Mouse (Mus musculus) frontal cortex, postnatal 36 days (tissue): Measurements from ENCODE around the gene Gm14325.
A peak's percentile ranks its signal among the peaks of the same experiment; 100 is the strongest.
"Not testable (repeated sequence)": the region's sequence is repeated elsewhere in the genome, so short reads cannot be mapped to it uniquely, and the experiment has no call there.

Experiments used
- DNase-seq, 2 experiments: peaks; one replicate each; pipeline ENCODE4 v3.0.0; 2022; ENCODE audit warnings: low spot score in 2 of 2

Gene Gm14325

GRCm38 (mm10) chr2:177839901-177840663, at the start of gene Gm14325:
Gene Gm14325 (minus strand): TSS chr2:177840336.
- peak; percentile 68 to 84 for DNase-seq

DNA sequence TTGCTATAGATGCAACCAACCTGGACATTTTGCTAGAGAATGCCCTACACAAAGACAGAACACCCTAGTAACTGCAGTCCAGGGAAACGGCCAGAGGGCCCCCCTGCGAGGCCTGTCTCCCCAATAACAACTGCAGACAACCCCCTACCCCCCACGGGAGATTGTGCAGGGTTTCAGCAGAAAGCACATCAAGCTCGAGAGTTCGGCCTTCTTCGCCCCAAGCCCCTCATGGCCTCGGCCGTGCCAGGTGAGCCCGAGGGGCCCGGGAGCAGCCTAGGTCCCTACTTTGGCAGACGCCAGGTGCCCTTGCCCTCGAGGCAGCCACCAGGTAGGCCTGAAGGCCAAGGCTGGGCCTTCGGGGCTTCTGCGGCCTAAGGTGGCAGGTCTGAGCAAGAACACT, 47.6 kb upstream of the Gm14325 start:
- not testable (repeated sequence) for DNase-seq

DNA sequence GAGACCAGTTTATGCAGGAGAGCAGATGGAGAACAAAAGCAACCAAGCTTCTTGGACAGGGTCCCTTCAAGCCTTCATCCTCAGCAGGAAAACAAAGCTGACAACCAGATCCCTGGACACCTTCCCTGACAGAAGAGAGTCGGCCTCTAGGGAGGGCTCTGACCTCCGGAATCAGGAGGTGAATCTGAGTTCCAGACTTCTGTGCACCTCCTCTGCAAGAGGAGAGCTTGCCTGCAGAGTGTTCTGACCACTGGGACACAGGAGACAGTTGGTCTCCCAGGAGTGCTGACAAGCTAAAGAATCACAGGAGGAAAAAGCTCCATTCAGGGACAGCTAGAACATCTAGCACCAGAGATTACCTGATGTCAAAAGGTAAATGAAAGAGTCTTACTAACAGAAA, 22.1 kb upstream of the Gm14325 start:
- not testable (repeated sequence) for DNase-seq

GRCm38 (mm10) chr2:177843666-177844065, 3.5 kb upstream of the Gm14325 start:
- not testable (repeated sequence) for DNase-seq

DNA sequence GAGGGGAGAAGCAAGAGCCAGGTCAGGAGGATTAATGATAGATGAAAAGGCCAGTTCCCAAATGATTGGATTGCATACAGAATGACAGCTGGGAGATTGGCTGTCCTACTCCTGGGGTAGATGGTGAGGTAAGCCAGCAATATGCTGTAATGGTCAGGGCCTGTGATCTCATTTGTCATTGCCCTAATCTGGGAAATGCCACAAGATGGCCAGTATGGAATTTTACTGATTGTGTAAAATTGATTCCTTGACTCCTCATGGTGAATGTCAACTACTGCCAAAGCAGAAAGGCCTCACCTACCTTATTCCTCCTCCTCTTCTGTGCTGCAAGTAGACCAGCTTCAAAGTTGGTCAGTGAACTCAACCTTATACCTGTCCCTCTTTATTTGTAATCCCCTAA, 3.4 kb downstream of the Gm14325 start:
- not testable (repeated sequence) for DNase-seq

- DNase-seq = not testable (repeated sequence)
Measured at GRCm38 (mm10) chr2:177835733-177836536, 4.2 kb downstream of the Gm14325 start.

DNA sequence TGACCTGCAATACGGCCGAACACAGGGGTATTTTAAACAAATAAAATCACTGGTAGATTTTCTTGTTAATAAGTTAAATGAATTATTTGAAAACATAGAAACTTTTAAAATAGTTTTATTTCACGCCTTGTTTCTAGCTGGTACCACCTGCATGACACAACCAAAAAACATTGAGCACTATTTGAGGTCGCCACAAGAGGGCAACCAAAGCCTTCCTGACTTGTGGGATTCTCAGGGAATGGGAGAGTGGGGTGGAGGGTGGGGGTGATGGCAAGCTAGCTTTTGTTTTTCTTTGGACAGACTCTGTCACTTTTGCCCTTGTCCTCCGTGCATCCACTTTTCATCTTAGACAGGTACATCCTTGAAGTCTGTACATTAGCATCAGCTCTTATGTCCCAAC, 18.2 kb downstream of the Gm14325 start:
- not testable (repeated sequence) for DNase-seq

- DNase-seq = not testable (repeated sequence)
Measured at GRCm38 (mm10) chr2:177806170-177806569, 34.0 kb downstream of the Gm14325 start.

GRCm38 (mm10) chr2:177787351-177787750, 52.8 kb downstream of the Gm14325 start:
- not testable (repeated sequence) for DNase-seq
